Mouse (Mus musculus): ENCODE data around the gene Dek.

Gene Dek

GRCm38 (mm10) chr13:47050009-47050408 lies 56.0 kb downstream of the Dek start:
- DNase-seq, result no peak

- DNase-seq, result no peak
Measured at GRCm38 (mm10) chr13:47047996-47048395, 58.0 kb downstream of the Dek start.

- peak; percentile 22 for DNase-seq
Measured at GRCm38 (mm10) chr13:47044617-47044947, 61.4 kb downstream of the Dek start, which contains the start of gene Tpmt. Tpmt (minus strand) TSS chr13:47044737.

- no peak for DNase-seq
Measured at GRCm38 (mm10) chr13:47043833-47044616, 62.0 kb downstream of the Dek start.

- DNase-seq, result peak; percentile 95
Measured at GRCm38 (mm10) chr13:47043030-47043680, 62.8 kb downstream of the Dek start, which contains the start of gene Kdm1b. Kdm1b (plus strand) TSS chr13:47043499.

- no peak for DNase-seq
Measured at GRCm38 (mm10) chr13:47042024-47042633, 63.9 kb downstream of the Dek start.

- no peak for DNase-seq
Measured at GRCm38 (mm10) chr13:47040061-47040460, 65.9 kb downstream of the Dek start.

GRCm38 (mm10) chr13:47037946-47038345 lies 68.1 kb downstream of the Dek start:
- no peak for DNase-seq
